26 mouse cellular contexts compared by ENCODE assay signal in genomic region chr12:3671117-3671516, GRCm38 (mm10).
A peak's percentile ranks its signal among the peaks of the same experiment; 100 is the strongest.
DNase-seq lines count a peak whose midpoint lies in the region; ATAC-seq and TF ChIP-seq lines count a peak whose summit lies in the region.
"Had no signal": no experiment of that assay in that cellular context is flagged by ENCODE, and none has a peak within 500 bp of the region (broad histone marks: within the 10 kb centered on the region; RNA-seq: fewer than 3 reads in every experiment).

No protein-coding gene starts in this region.

- peak; percentile 84 for DNase-seq in heart, adult 11 months
- DNase-seq in heart, adult 2 months, result no peak
- no peak for DNase-seq in left cerebral cortex, adult 2 months (ENCODE audit: extremely low spot score in 1 of 2, low spot score in 2 of 2)
- no peak for DNase-seq in liver
- DNase-seq: adrenal gland, adult 8-10 months; cerebellum, adult 8-10 months; cerebellum, postnatal 25 days; gastrocnemius, postnatal 10 days; heart, postnatal 36 days; kidney, adult 11 months; kidney, postnatal 25 days; layer of hippocampus, postnatal 36 days; retina, postnatal 1 day; right cerebral cortex, postnatal 14 days had no signal

- no peak for ATAC-seq in midbrain, embryonic 13.5 days
- no peak for ATAC-seq in midbrain, embryonic 16.5 days
- peak; percentile 80 for ATAC-seq in granulocyte monocyte progenitor cell, adult 5-6 weeks (replicated peaks; ENCODE audit: poor library complexity, severe bottlenecking)
- ATAC-seq in megakaryocyte-erythroid progenitor cell, adult 5-6 weeks (replicated peaks; ENCODE audit: low FRiP score, low TSS enrichment, poor library complexity, severe bottlenecking), result peak; percentile 63
- ATAC-seq: forebrain, embryonic 16.5 days; inflammation-experienced regulatory T-cells, adult 6 months had no signal

- no peaks in the 10 kb centered on the region for H3K36me3 ChIP-seq in heart, adult 2 months (ENCODE audit: control insufficient read depth, insufficient read depth, low read length)
- no peaks in the 10 kb centered on the region for H3K36me3 ChIP-seq in midbrain, embryonic 13.5 days
- H3K36me3 ChIP-seq in midbrain, embryonic 16.5 days (ENCODE audit: control insufficient read depth, insufficient read depth, low read length), result peaks cover 8% of the 10 kb centered on the region
- H3K36me3 ChIP-seq: G1E; limb, embryonic 15.5 days; lung, embryonic 15.5 days had no signal

- H3K79me2 ChIP-seq in heart, adult 2 months (replicated peaks; ENCODE audit: control insufficient read depth, insufficient read depth, low read length), result no peaks in the 10 kb centered on the region

- H3K4me2 ChIP-seq in midbrain, embryonic 13.5 days (replicated peaks), result no peak overlapping the region
- no peak overlapping the region for H3K4me2 ChIP-seq in midbrain, embryonic 16.5 days (ENCODE audit: low read length)
- H3K4me2 ChIP-seq: heart, embryonic 11.5 days; hindbrain, embryonic 13.5 days; limb, embryonic 15.5 days; lung, embryonic 15.5 days had no signal

- TF ChIP-seq EP300 in heart, adult 2 months (IDR thresholded peaks at IDR 0.05; ENCODE audit: insufficient read depth, low read depth, low read length), result no peak

- 88% methylated on average over 4 of the region's 4 CpGs for WGBS in heart, adult 2 months
- 77% methylated on average over 4 of the region's 4 CpGs for WGBS in midbrain, embryonic 13.5 days
- WGBS in midbrain, embryonic 16.5 days, result 75% methylated on average over 4 of the region's 4 CpGs

- H3K9me3 ChIP-seq in midbrain, embryonic 13.5 days, result no peaks in the 10 kb centered on the region
- no peaks in the 10 kb centered on the region for H3K9me3 ChIP-seq in midbrain, embryonic 16.5 days (replicated peaks; ENCODE audit: control insufficient read depth, low read length, poor library complexity, severe bottlenecking)
- H3K9me3 ChIP-seq: G1E; hindbrain, embryonic 13.5 days; limb, embryonic 10.5 days; limb, embryonic 15.5 days; lung, embryonic 15.5 days had no signal

- no peak overlapping the region for H3K9ac ChIP-seq in heart, adult 2 months (ENCODE audit: low read depth, low read length)
- H3K9ac ChIP-seq in midbrain, embryonic 13.5 days (replicated peaks), result no peak overlapping the region
- no peak overlapping the region for H3K9ac ChIP-seq in midbrain, embryonic 16.5 days (ENCODE audit: low read depth, low read length)
- H3K9ac ChIP-seq: hindbrain, embryonic 13.5 days; limb, embryonic 15.5 days; lung, embryonic 15.5 days had no signal

- H3K27ac ChIP-seq in heart, adult 2 months, result no peak overlapping the region
- 0 out of 2 replicates have a peak overlapping the region, but pooled peaks have one; percentile 5 for H3K27ac ChIP-seq in midbrain, embryonic 13.5 days
- H3K27ac ChIP-seq in midbrain, embryonic 16.5 days (ENCODE audit: low read length), result no peak overlapping the region
- H3K27ac ChIP-seq in left cerebral cortex, adult 2 months, result no peak overlapping the region
- H3K27ac ChIP-seq: hindbrain, embryonic 13.5 days; limb, embryonic 10.5 days; limb, embryonic 15.5 days; lung, embryonic 15.5 days had no signal

- H3K4me3 ChIP-seq in heart, adult 2 months, result no peak overlapping the region
- H3K4me3 ChIP-seq in midbrain, embryonic 13.5 days (replicated peaks), result no peak overlapping the region
- H3K4me3 ChIP-seq in midbrain, embryonic 16.5 days (ENCODE audit: low read depth, low read length), result no peak overlapping the region
- no peak overlapping the region for H3K4me3 ChIP-seq in left cerebral cortex, adult 2 months
- H3K4me3 ChIP-seq: hindbrain, embryonic 13.5 days; limb, embryonic 10.5 days; limb, embryonic 15.5 days; lung, embryonic 15.5 days had no signal

- no peaks in the 10 kb centered on the region for H3K4me1 ChIP-seq in heart, adult 2 months (ENCODE audit: control insufficient read depth, insufficient read depth, low read length)
- H3K4me1 ChIP-seq in midbrain, embryonic 13.5 days (replicated peaks), result peaks cover 17% of the 10 kb centered on the region
- H3K4me1 ChIP-seq in midbrain, embryonic 16.5 days (ENCODE audit: control insufficient read depth, insufficient read depth, low read length), result peaks cover 2% of the 10 kb centered on the region; the same call in 1 of the 2 replicates
- H3K4me1 ChIP-seq: hindbrain, embryonic 13.5 days had no signal

- TF ChIP-seq CTCF in heart, adult 2 months (IDR thresholded peaks at IDR 0.05), result no peak
- TF ChIP-seq CTCF in left cerebral cortex, adult 2 months (IDR thresholded peaks at IDR 0.05), result no peak

- no peaks in the 10 kb centered on the region for H3K27me3 ChIP-seq in heart, adult 2 months (ENCODE audit: control insufficient read depth, insufficient read depth, low read length)
- H3K27me3 ChIP-seq in midbrain, embryonic 13.5 days, result no peaks in the 10 kb centered on the region
- H3K27me3 ChIP-seq in midbrain, embryonic 16.5 days (ENCODE audit: control insufficient read depth, insufficient read depth, low read depth, low read length), result no peaks in the 10 kb centered on the region
- H3K27me3 ChIP-seq: hindbrain, embryonic 13.5 days; limb, embryonic 15.5 days; lung, embryonic 15.5 days had no signal

- TF ChIP-seq POLR2A in heart, adult 2 months (IDR thresholded peaks at IDR 0.05; ENCODE audit: insufficient read depth, low read depth, low read length), result no peak

- intact Hi-C loops in heart, adult 2 months (cut with DNase I), result no loop called here
- intact Hi-C loops in left cerebral cortex, adult 2 months (cut with DNase I), result no loop called here

Comparison
In these comparisons a context has a peak if more than half of its experiments do, and no peak if none do; other contexts are left out.
1. ATAC-seq: peak in granulocyte monocyte progenitor cell, adult 5-6 weeks (single experiment) and megakaryocyte-erythroid progenitor cell, adult 5-6 weeks (single experiment); none in midbrain, embryonic 13.5 days (single experiment) and midbrain, embryonic 16.5 days (single experiment).